ENCODE assay signal across 13 mouse cellular contexts in the genomic region with DNA sequence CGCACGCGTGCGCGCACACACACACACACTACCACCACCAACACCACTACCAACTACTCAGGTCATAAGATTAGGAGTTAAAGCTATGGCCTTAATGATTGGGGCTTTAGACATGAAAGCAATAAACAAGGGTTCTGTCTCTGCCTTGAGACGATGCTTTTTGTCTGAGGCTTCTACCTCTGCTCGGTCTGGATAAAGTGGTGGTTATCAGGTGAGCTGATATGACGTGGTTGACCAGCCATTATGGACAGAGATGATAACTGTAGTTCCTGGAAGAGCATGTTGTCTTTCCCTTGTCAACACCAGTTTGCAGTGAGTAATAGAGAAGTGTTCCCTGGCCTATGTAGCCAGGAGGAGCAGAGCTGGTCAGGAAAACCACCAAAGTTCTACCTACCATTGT. TPM values are rescaled to one million over a fixed set of nuclear protein-coding genes. Genes with fewer than 3 reads are reported as not detected.
DNase-seq lines count a peak whose midpoint lies in the region; ATAC-seq and TF ChIP-seq lines count a peak whose summit lies in the region.
"Had no signal": no experiment of that assay in that cellular context is flagged by ENCODE, and none has a peak within 500 bp of the region (broad histone marks: within the 10 kb centered on the region; RNA-seq: fewer than 3 reads in every experiment).

No protein-coding gene starts in this region.

- H3K9me3 ChIP-seq in stomach, embryonic 14.5 days (ENCODE audit: control insufficient read depth, low read depth, low read length) = no peaks in the 10 kb centered on the region
- H3K9me3 ChIP-seq in stomach, postnatal 0 days (ENCODE audit: control insufficient read depth, low read length) = no peaks in the 10 kb centered on the region
- H3K9me3 ChIP-seq in liver, embryonic 14.5 days (ENCODE audit: control insufficient read depth, low read length) = no peaks in the 10 kb centered on the region
- no peaks in the 10 kb centered on the region for H3K9me3 ChIP-seq in intestine, postnatal 0 days (ENCODE audit: control insufficient read depth)
- H3K9me3 ChIP-seq: neural tube, embryonic 13.5 days had no signal

- H3K27ac ChIP-seq in stomach, embryonic 14.5 days (ENCODE audit: low read length) = no peak overlapping the region
- H3K27ac ChIP-seq in stomach, postnatal 0 days (replicated peaks) = no peak overlapping the region
- H3K27ac ChIP-seq in liver, embryonic 14.5 days = peak overlapping the region; percentile 92
- H3K27ac ChIP-seq in intestine, postnatal 0 days (ENCODE audit: low read depth, low read length) = no peak overlapping the region
- H3K27ac ChIP-seq: neural tube, embryonic 13.5 days had no signal

- H3K4me3 ChIP-seq in stomach, embryonic 14.5 days (ENCODE audit: low read depth, low read length) = no peak overlapping the region
- H3K4me3 ChIP-seq in stomach, postnatal 0 days (ENCODE audit: low read depth, low read length) = no peak overlapping the region
- no peak overlapping the region for H3K4me3 ChIP-seq in liver, embryonic 14.5 days (ENCODE audit: insufficient read depth in 1 of 2, low read depth in 2 of 2, low read length in 2 of 2)
- no peak overlapping the region for H3K4me3 ChIP-seq in intestine, postnatal 0 days (ENCODE audit: low read depth, low read length)
- H3K4me3 ChIP-seq: neural tube, embryonic 13.5 days had no signal

- peak; percentile 11 for DNase-seq in embryo, embryonic 10 days (ENCODE audit: low spot score)
- no peak for DNase-seq in embryo, embryonic 11 days
- DNase-seq in stomach, postnatal 0 days (ENCODE audit: low spot score) = no peak
- DNase-seq in liver, embryonic 14.5 days (ENCODE audit: low read depth in 3 of 3, low spot score in 3 of 3) = peak; percentile 82 to 84 (median 83)
- no peak for DNase-seq in cerebellum, postnatal 25 days
- DNase-seq in adrenal gland, postnatal 4 days (ENCODE audit: low spot score in 2 of 2) = no peak
- DNase-seq: kidney, postnatal 10 days; layer of hippocampus, adult 9-11 months; lung, adult 18-20 months; spleen, adult 18-20 months had no signal

- no peak overlapping the region for H3K9ac ChIP-seq in stomach, embryonic 14.5 days (replicated peaks; ENCODE audit: low read depth, low read length)
- no peak overlapping the region for H3K9ac ChIP-seq in stomach, postnatal 0 days (ENCODE audit: low read length)
- peak overlapping the region; percentile 64 for H3K9ac ChIP-seq in liver, embryonic 14.5 days (replicated peaks)
- H3K9ac ChIP-seq in intestine, postnatal 0 days (ENCODE audit: low read depth, low read length) = no peak overlapping the region
- H3K9ac ChIP-seq: neural tube, embryonic 13.5 days had no signal

- no peaks in the 10 kb centered on the region for H3K36me3 ChIP-seq in stomach, embryonic 14.5 days (ENCODE audit: control insufficient read depth, insufficient read depth, low read length)
- no peaks in the 10 kb centered on the region; the same call in 1 of the 2 replicates for H3K36me3 ChIP-seq in stomach, postnatal 0 days (ENCODE audit: control insufficient read depth, insufficient read depth, low read length)
- peaks cover 3% of the 10 kb centered on the region for H3K36me3 ChIP-seq in liver, embryonic 14.5 days (replicated peaks; ENCODE audit: control insufficient read depth, insufficient read depth, low read depth)
- H3K36me3 ChIP-seq in intestine, postnatal 0 days (ENCODE audit: control insufficient read depth, insufficient read depth) = peaks cover 5% of the 10 kb centered on the region
- H3K36me3 ChIP-seq: neural tube, embryonic 13.5 days had no signal

- WGBS in stomach, embryonic 14.5 days = 93% methylated on average over 8 of the region's 8 CpGs
- WGBS in stomach, postnatal 0 days = 93% methylated on average over 8 of the region's 8 CpGs
- WGBS in liver, embryonic 14.5 days (ENCODE audit: insufficient replicate concordance) = 38% methylated on average over 8 of the region's 8 CpGs
- WGBS in intestine, postnatal 0 days = 90% methylated on average over 8 of the region's 8 CpGs

- ATAC-seq in stomach, embryonic 14.5 days (ENCODE audit: insufficient number of reproducible peaks, insufficient read depth, low FRiP score, low read depth) = peak; percentile 46; the same call in 1 of the 2 replicates
- no peak for ATAC-seq in stomach, postnatal 0 days (ENCODE audit: low FRiP score, low TSS enrichment)
- ATAC-seq in liver, embryonic 14.5 days (ENCODE audit: insufficient read depth) = peak; percentile 97
- ATAC-seq in intestine, postnatal 0 days = no peak

- TF ChIP-seq EP300 in stomach, postnatal 0 days (optimal IDR thresholded peaks at IDR 0.05) = no peak
- TF ChIP-seq EP300 in liver, embryonic 14.5 days (IDR thresholded peaks at IDR 0.05; ENCODE audit: low read depth) = peak; percentile 99

- H3K27me3 ChIP-seq in stomach, embryonic 14.5 days (ENCODE audit: control insufficient read depth, insufficient read depth, low read length) = no peaks in the 10 kb centered on the region
- H3K27me3 ChIP-seq in stomach, postnatal 0 days (ENCODE audit: control insufficient read depth, insufficient read depth, low read length) = no peaks in the 10 kb centered on the region
- no peaks in the 10 kb centered on the region for H3K27me3 ChIP-seq in liver, embryonic 14.5 days (ENCODE audit: control insufficient read depth, insufficient read depth, low read length)
- H3K27me3 ChIP-seq in intestine, postnatal 0 days (replicated peaks; ENCODE audit: control insufficient read depth, insufficient read depth, low read length) = no peaks in the 10 kb centered on the region
- H3K27me3 ChIP-seq: neural tube, embryonic 13.5 days had no signal

- H3K4me2 ChIP-seq in stomach, embryonic 14.5 days (replicated peaks; ENCODE audit: low read depth, low read length) = no peak overlapping the region
- no peak overlapping the region for H3K4me2 ChIP-seq in stomach, postnatal 0 days (replicated peaks; ENCODE audit: low read depth)
- peak overlapping the region; percentile 57 for H3K4me2 ChIP-seq in liver, embryonic 14.5 days (ENCODE audit: low read depth)
- H3K4me2 ChIP-seq in intestine, postnatal 0 days (replicated peaks; ENCODE audit: low read depth) = no peak overlapping the region
- H3K4me2 ChIP-seq: neural tube, embryonic 13.5 days had no signal

- no peak for TF ChIP-seq CTCF in stomach, postnatal 0 days (IDR thresholded peaks at IDR 0.05; ENCODE audit: low read depth)
- TF ChIP-seq CTCF in liver, embryonic 14.5 days (IDR thresholded peaks at IDR 0.05; ENCODE audit: low read depth) = no peak
- no peak for TF ChIP-seq CTCF in intestine, postnatal 0 days (IDR thresholded peaks at IDR 0.05; ENCODE audit: low read depth)

- 0 out of 2 replicates have a peak, but pooled peaks cover 3% of the 10 kb centered on the region for H3K4me1 ChIP-seq in stomach, embryonic 14.5 days (ENCODE audit: control insufficient read depth, insufficient read depth, low read length)
- no peaks in the 10 kb centered on the region for H3K4me1 ChIP-seq in stomach, postnatal 0 days (replicated peaks; ENCODE audit: control insufficient read depth, insufficient read depth)
- H3K4me1 ChIP-seq in liver, embryonic 14.5 days (replicated peaks; ENCODE audit: control insufficient read depth in 2 of 2, insufficient read depth in 2 of 2, low read length in 1 of 2) = peaks cover 22 to 28% of the 10 kb centered on the region in 2 experiments
- H3K4me1 ChIP-seq in intestine, postnatal 0 days (replicated peaks; ENCODE audit: control insufficient read depth, insufficient read depth, low read length) = no peaks in the 10 kb centered on the region

RNA-seq across cellular contexts. Expression of gene Rhbdd1, which starts 57.7 kb away (rescaled TPM):
- polyA plus RNA-seq in stomach, embryonic 14.5 days (2014; fragmentation: Nextera tagmentation; extraction: Ambion mirVana) = 6.2 and 6.6 TPM in 2 replicates
- 7.5 and 7.9 TPM in 2 replicates for polyA plus RNA-seq in stomach, postnatal 0 days (2015; fragmentation: Nextera tagmentation; extraction: Ambion mirVana)
- 4.7 and 5.8 TPM in 2 replicates for polyA plus RNA-seq in liver, embryonic 14.5 days (2012; rRNA removed)
- polyA plus RNA-seq in liver, embryonic 14.5 days (2014; fragmentation: Nextera tagmentation; extraction: Ambion mirVana) = 4.9 and 5.4 TPM in 2 replicates
- total RNA-seq in adrenal gland, postnatal 4 days (2021) = 10 to 100 TPM; 24.2 to 24.3 TPM
- polyA plus RNA-seq in intestine, postnatal 0 days (2015; fragmentation: Nextera tagmentation; extraction: Ambion mirVana) = 7.4 and 7.5 TPM in 2 replicates

Comparison
In these comparisons a context has a peak if more than half of its experiments do, and no peak if none do; other contexts are left out.
1. DNase-seq: peak in embryo, embryonic 10 days (single experiment) and liver, embryonic 14.5 days (3 of 3); none in embryo, embryonic 11 days (single experiment), stomach, postnatal 0 days (single experiment), cerebellum, postnatal 25 days (0 of 2) and adrenal gland, postnatal 4 days (0 of 2).
2. ATAC-seq: peak in stomach, embryonic 14.5 days (single experiment) and liver, embryonic 14.5 days (single experiment); none in stomach, postnatal 0 days (single experiment) and intestine, postnatal 0 days (single experiment).